Mouse (Mus musculus) cerebellum, adult 11-12 months (tissue): ENCODE data around the gene Dbndd2.
A peak's percentile ranks its signal among the peaks of the same experiment; 100 is the strongest.

ENCODE experiments used
- DNase-seq: peaks from one replicate; pipeline ENCODE4 v3.0.0; 2022

The Dbndd2 gene

DNA sequence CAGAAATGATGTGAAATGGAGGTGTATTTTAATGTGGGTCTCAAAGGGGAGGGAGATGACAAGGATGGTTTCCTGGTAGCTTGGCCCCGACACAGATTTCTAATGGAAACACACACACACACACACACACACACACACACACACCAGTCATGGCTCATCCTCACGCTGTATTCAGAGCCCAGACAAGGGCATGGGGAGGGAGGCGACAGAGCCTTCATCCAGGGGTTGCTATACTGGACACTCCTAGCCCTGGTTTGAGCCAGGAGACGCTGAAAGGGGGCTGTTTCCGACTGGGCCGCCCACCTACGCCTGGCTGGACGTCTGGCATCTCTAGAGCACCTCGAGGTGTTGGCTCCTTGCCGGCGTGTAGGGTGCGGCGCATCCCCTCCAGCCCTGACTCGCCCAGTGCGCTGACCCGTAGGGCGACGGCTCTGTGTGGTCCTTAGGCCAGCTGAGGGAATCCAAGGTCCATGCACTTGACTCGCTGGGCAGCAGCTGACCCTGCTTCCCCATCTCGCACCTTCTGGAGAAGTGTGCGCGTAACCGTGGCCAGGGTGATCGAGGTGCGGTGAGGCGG is at the start of gene Dbndd2:
Gene Dbndd2, plus strand, starts transcription at position 426 of the 577 bp plus-strand sequence.
- peak; percentile 86 for DNase-seq

DNA sequence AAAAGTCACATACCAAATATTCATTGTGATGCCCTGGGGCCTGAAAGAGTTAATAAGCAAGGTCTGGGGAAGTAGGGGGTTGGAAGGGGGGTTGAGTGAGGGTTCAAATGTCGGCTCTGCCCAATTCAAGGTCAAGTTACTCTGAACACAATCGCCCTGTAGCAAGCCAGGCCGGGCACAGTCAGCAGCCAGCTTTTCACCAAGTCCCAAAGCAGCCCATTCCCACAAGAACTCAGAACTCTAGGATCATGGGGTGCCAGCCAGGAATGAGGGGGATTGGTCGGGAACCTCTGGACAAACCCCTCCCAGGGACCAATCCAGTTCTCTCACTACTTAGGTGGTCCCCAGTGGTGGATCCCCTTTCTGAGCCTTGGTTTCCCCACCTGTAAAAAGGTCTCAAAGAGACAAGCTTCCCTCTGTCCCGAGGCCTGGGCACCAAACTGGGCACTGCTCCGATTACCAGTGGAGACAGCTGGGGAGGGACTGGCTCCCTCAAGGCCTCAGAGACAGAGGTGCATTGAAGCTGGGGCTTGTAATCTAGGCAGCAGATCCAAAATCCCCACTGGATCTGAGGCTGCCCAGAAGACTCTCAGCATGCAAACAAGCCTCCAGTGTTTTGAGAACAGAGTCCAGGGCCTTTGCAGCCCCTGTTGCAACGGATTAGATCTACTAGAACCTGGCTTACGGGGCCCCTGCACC is 49.5 kb upstream of the Dbndd2 start:
- DNase-seq = no peak

DNA sequence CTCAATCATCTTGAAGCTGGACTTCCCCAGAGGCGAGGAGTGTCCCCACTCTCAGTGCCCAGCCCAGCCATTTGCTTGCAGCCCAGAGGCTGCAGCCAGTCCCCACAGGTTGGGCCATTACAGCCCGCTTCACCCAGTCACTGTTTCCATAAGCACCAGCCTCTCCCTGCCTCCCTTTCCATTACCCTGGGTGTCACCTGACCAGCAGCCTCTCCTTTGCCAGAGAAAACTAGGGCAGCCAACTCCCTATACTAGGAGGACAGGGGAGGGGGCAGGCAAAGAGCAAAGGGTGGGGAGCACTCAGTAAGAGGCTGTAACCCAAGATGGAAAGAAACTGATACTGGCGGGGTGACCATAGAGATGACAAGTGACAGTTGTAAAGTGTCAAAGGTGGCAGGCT is 48.9 kb upstream of the Dbndd2 start:
- no peak for DNase-seq

DNA sequence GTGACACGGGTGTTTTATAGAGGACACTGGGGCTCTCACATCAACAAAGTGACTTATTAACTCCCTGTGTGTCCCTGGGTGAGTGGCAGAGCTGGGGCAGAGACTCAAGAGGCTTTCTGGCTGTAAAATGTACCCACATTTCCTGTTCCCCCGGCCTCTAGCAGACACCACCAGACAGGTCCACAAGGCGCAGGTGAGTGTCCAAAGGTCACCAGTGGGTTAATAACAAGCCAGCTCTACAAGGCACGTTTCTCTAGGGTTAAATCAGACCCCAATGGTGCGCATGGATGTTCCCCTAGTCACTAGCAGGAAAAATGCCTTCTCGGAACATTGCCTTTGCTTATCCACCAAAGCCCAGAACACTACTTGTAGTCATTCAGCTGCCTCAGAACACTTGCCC is 48.2 kb upstream of the Dbndd2 start:
- no peak for DNase-seq

DNA sequence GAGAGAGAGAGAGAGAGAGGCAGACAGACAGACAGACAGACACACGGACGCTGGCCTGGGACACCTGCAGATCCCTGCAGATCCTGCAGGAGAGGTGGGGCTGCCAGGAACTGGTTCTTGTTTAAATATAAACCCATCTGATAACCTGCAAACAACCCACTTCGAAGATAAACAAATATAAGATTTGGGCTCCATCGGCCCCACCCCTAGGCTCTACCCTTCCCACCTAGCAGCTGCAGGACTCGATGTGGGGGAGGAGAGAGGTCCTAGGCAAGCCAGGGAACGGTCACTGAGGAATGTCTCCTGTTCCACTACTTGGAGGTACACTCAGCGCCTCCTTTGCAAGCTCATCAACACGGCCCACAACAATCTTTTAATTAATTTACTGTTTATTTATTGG is 47.6 kb upstream of the Dbndd2 start:
- no peak for DNase-seq

DNA sequence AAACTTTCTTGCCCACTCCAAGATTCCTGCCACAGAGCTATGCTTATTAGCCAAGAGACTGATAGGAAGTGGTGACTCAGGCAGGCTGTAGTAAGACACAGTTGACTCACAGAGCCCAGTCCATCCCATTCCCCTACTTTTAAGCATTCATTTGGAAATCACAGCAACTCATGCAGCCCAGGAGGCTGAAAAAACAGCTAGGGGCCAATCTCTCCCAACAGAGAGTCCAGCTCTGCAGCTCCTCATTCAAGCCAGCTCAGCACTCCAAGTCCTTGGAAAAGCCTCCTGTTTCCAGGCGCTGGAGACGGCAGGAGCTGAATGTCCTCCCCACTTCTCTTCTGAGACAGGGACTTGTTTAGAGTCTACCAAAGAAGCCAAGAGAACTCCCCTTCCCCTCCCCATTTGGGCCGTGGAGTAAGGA is 46.9 kb upstream of the Dbndd2 start:
- no peak for DNase-seq

DNA sequence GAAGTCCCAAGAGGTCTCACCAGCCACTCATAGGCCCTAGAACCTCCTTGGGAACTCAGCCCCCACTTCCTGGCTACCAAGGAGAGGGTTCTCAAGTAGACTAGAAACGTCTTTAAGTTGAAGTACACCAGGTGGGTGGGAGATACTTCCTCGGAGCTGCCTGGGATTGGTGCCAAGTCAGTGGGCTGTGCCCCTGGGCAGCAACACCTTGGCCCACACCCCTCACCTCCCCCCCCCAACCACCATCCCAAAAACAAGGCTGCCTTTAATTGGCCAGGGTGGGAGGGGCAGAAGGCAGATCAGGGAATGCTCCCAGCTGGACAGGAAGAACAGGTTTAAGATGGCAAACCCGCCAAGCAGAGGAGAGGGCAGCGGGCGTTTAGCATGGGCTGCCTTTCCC is 45.6 kb upstream of the Dbndd2 start:
- no peak for DNase-seq

DNA sequence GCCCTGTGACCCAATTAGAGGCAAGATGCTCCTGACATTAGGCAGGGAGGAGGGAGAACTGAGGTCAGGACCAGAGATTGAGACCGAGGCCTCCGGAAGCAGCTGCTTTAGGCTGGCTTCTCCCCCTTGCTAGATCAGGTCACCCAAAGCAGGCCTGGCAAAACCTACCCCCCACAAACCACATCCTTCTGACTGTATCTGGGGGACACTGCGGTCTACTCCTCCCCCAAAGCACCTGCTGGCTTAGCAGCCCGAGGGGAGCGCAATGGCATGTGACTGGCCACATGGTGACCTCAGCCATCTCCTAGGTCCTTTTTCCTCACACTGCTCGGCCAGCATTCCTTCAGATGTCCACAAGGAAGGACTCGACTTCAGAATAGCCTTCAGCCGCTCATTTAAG is 44.8 kb upstream of the Dbndd2 start:
- DNase-seq = no peak

DNA sequence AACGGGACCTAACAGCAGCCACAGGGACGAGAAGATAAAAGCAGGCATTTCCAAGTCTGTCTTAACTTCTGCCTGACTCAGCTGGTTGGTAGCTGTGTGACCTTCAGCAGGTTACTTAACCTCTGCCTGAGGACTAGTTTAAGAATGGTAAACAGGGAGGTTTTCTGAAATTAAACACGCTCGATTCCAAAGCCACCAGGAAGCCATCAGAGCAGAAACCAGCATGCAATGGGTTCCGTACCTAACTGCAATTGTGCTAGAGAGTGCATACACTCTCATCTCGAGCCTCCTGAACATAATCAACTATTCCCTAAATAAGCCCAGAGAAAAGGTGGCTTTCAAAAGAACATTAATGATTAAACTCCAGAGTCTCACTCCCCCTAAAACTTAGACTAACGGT is 44.2 kb upstream of the Dbndd2 start:
- no peak for DNase-seq

DNA sequence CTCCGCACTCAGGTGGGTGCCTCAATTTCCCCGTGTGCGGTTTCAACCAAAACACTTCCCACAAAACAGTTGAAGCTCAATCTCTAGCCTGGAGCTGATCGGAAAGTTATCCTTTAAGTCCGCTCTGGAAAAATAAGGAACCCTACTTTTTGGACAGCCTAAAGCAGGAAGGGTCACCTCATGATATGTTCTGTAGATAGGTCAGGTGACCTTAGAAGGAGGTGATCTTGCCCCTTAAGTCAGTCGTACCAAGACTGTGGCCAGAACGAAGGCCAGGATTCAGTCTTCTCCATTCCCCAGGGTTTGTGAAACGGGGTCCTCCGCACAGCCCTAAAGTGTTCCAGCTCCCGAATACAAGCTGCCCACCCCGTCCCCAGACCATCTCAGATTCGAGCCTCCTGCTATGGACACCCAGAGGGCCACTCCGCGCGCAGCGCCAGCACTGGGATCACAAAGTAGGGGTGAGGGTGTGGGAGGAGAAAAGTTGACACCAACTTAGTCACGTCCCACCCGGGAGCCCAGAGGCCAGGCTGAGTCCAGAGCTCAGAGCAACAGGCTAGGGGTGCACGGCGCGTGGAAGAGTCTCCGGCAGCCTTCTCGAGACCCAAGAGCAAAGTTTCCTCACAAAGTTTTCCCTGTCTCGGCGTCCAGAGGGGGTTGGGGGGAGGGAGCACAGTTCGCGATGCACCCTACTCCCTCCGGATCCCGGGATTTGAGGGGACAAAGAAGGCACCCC is 43.4 kb upstream of the Dbndd2 start:
- DNase-seq = no peak

DNA sequence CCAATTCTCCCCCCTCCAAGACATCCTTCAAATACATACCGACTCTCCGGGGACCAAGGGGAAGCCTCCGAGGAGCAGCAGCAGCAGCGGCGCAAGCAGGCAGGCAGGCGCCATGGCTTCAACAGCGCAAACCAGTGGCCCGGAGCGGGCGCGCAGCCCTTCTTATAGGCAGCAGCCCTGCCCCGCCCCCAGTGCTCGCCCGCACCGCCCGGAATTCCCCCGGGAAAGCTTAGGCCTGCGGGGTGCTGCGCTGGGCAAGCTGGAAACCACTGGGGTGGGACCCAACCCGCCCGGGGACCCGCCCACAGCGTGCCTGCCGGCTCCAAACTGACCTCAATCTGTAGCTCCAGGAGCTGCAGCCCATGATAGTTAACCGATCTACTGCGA is 42.9 kb upstream of the Dbndd2 start:
- no peak for DNase-seq

DNA sequence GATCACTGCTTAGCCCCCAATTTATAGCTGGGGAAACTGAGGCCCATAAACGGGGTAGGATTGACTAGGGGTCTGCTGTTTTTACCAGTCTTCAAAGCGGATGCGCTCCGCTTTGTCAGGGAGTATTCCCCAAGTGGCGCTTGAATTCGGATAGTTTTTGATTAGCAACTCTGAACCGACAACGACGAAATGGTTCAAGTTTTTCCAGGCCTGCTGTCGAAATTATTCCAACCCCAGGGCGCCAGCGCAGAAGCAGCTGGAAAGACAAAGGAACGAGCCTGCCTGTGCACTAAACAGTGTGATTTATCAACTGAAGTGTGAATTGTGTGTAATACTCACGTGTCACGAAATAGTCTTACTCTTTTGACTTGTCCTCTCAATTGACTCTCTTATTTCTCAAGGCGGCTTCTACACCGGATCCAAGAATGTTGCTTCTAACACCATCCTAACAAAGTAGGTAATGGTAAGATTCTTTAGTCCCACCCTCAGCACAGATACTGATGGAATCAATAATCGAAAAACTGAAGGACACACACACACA is 42.4 kb upstream of the Dbndd2 start, which contains the start of gene Sdc4:
Gene Sdc4, minus strand, starts transcription at position 428 of the 541 bp plus-strand sequence.
- no peak for DNase-seq

DNA sequence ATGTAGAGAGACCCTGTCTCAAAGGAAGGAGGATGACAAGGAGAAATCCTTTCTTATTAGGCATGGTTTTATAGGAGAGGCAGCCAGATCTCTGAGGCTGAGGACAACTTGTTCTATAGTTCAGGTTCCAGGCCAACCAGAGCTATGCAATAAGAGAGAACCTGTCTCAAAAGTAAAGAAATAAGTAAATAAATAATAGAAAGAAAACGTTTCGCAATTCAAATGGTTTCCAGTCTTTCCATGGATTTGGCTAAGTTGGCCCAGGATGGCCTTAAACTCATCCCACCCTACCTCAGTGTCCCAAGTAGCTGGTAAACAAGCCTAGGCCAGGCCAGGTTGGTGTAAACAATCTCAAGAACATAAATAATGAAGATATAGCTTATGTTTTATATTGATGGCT is 41.2 kb upstream of the Dbndd2 start:
- DNase-seq = no peak

DNA sequence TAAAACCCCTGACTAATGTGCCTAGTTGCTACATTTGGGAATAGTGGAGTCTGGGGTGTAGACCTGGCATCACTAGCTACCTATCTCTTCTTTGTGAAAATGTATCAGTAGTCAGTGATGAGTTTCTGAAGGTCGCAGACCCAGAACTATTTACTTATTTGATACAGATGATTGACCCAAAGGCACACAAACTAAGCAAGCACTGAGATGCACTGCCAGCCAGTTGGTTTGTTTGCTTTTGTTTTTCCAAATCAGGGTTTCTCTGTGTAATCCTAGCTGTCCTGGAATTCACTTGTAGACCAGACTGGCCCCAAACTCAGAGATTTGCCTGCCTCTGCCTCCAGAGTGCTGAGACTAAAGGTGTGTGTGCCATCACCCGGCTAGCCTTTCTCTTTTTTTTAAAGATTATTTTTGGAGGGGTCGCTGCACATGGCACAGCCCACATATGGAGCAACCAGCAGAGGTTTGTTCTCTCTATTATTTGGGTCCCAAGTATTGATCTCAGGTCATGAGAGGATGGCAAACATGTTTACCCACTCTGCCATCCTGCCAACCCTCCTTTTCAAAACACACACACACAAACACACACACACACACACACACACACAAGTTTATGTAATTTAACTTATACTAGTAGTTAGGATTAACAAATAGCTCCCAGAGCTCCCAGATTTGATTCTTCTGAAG is 40.4 kb upstream of the Dbndd2 start:
- no peak for DNase-seq

DNA sequence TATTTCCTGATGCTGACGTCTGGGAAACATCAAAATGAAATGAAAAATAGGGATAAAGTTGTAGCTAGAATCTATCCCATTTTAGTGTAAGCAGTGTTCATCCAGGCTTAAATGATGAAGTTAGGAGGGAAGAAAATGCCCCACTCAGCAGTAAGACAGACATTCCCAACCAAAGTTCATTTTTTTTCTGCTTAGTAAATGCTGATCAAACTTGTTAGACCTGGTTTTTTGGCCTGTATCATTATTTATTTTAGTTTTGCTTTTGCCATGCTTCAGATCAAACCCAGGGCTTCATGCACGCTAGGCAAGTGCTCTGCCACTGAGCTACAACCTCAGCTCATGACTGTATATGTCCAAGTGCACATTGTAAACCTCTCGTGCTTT is 39.8 kb upstream of the Dbndd2 start:
- no peak for DNase-seq

DNA sequence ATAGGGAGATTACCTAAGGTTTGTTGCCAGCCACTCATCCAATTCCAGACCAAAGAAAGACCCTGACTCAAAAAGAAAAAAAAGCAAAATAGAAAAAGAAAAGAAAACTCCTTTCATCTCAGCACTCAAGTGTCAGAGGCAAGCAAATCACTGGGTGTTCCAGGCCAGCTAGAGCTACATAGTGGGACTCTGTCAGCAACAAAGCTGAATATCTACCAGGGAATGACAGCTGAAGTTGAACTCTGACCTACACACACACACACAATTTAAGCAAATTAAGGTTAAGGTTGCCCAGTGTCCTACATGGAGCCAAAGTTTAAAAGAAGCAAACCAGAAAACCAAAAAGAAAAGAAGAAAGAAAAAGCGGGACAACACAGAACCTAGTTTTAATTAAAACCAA is 37.8 kb upstream of the Dbndd2 start:
- no peak for DNase-seq

DNA sequence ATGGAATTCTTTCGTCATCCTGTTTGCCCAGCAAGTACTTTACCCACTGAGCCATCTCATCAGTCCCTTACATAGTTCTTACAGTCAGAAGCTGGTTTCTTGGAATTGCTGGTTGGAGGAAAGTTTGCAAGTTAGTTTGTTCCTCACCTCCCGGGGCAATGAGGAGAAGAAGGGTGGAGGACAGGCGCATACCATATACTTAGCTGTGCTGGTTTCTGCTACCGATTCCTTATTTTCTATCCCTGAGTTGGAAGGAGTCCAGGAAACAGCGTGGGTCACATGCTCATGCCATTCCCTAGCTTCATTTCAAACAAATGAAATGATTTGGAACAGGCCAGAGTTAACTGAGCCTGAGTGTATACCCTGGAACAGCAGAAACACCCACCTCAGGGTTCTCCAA is 37.0 kb upstream of the Dbndd2 start:
- no peak for DNase-seq

DNA sequence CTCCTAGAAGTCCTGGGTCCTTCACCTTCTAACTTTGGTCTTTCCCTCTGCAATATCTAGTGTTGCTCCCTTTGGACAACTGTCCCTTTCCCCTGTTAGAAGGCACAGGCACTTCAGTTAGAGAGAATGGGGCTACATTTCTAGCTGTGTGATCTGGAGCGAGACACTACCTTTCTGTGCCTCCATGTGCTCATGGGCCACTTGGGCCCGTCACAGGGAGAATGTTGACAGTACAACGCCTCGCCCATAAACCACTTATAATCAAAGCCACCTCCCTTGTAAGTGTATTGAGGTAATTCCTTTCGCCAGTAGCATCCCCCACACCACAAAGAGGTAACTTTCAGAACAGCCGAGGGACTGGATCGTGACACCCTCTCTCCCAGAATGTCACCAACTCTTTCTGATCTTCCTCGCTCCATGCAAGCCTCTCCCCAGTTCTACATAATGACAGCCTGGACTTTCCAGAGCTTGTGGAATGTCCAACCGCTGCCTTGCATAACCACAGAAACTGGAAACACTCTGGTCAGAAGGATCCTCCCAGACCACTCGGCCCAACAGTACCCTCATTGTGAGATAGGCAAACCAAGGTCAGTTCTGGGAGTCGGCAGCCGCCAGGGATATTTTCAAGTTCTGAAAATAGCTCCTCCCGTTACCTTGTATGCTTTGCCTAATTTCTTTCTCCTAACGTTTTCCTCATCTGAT is 36.4 kb upstream of the Dbndd2 start:
- no peak for DNase-seq

DNA sequence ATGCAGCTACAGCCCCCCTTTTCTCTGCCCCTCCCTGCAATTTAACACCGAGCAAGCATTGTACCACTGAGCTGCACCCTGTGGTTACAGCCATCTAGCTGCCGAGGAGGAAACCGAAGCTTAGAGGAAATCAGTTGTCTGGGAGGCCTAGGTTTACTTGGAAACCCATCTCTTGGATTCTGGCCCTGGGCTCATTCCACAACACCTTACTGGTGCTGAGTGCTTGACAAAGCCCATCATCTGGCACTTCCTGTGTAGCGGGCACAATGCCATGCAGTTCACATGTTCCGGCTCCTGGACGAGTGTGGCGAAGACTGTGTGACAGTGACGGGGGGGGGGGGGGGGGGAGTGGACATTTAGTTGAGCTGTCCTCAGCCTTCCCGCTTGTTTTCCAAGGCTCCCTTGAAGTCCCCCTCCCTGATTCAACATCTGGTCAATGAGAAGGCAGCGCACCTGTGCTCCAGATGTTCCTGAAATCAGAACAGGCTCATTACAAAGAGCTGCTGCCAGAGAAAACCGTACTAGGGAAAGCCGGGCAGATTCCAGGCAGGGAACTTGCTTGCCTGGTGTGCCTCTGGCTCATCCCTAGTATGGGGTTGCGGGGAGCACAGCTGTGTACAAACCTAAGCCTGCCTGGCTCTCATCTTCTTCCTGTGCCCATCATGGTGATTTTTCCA is 33.8 kb upstream of the Dbndd2 start:
- no peak for DNase-seq

DNA sequence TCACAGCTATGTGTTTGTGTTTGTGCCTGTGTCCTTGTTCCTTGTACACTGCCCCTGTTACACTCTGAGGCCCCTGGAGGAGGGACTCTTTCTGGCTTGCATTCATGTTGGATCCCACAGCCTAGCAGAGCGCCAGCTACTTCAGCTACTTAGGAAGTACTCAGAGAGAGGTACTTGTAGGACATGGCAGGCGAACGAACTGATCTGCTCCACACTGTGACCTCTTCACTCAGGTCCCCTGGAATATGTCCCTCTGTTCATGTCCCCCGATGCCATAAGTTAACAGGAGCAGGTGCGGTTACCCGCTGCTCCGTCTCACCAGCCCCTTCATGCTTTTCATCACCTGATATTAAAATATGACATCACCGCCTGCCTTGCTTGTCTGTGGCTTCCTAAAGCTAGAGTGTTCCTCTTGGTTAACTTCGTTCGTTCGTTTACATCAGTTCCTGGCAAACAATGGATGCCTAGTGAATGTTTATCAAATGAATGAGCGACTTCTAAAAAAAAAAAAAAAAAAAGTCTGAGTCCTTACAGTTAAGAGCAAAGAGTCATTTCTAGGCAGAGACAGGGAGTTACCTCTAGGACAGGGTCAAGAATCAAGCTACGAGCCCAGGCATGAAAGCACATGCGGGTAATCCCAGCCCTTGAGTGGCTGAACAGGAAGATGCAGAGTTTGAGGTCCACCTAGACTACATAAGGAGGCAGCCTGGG is 32.7 kb upstream of the Dbndd2 start:
- DNase-seq = no peak

DNA sequence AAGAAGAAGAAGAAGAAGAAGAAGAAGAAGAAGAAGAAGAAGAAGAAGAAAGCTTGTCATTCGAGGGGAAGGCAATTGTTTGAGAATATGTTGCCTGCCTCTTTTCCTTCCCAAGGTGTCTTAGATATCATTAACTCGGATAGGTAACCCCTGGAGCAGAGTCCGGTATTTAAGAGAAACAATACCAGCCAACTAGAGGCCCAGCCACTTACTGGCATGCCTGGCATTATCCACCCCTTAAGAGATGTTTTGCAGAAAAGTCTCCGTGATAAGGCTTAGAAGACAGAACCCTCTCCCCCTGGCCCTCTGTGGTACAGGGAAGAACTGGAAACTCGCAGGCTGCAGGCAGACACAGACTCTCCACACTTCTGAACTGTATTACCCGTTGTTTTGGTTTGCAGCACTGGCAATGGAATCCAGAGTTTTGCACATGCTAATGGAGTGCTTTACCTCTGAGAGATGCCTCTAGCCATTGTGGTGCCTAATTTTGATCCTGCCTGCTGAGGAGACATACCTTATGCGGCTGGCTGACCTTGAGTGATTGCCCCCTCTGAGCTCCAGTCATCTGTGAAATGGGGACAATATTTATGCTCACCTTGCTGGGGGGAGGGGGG is 31.9 kb upstream of the Dbndd2 start:
- DNase-seq = no peak
